Mouse (Mus musculus) midbrain, embryonic 11.5 days (tissue): ENCODE results near the gene Gm20867. TPM values are rescaled to one million over a fixed set of nuclear protein-coding genes. Genes with fewer than 3 reads are reported as not detected.
"Not testable (repeated sequence)": the region's sequence is repeated elsewhere in the genome, so short reads cannot be mapped to it uniquely, and the experiment has no call there.

ENCODE experiments used
- ATAC-seq: fragments of 200-750 bp; cut with Nextera tagmentation; 2 replicates; pipeline ENCODE4 v1.8.0; 2017; ENCODE audit warnings: moderate TSS enrichment, moderate library complexity; ENCODE audit not compliant: low FRiP score
- DNase-seq: peaks from one replicate; pipeline ENCODE4 v3.0.0; 2015; ENCODE audit warnings: low spot score; ENCODE audit errors: missing footprints
- H3K27ac ChIP-seq: fragments of 300-500 bp; sonication (generic); 2 replicates; pipeline ENCODE4 v1.5.1; 2014; ENCODE audit warnings: low read depth, low read length
- H3K27me3 ChIP-seq: fragments of 300-500 bp; sonication (generic); 2 replicates; pipeline ENCODE4 v1.6.1; 2014; ENCODE audit warnings: mild to moderate bottlenecking, low read length, moderate library complexity, mixed read lengths; ENCODE audit not compliant: control insufficient read depth, insufficient read depth
- H3K36me3 ChIP-seq: fragments of 300-500 bp; sonication (generic); 2 replicates; pipeline ENCODE4 v1.6.1; 2014; ENCODE audit warnings: mild to moderate bottlenecking, low read length, moderate library complexity, mixed read lengths; ENCODE audit not compliant: control insufficient read depth, insufficient read depth
- H3K4me1 ChIP-seq: fragments of 300-500 bp; sonication (generic); 2 replicates; pipeline ENCODE4 v1.6.1; 2014; ENCODE audit warnings: low read length; ENCODE audit not compliant: control insufficient read depth, insufficient read depth
- H3K4me2 ChIP-seq: fragments of 300-500 bp; sonication (generic); 2 replicates; pipeline ENCODE4 v1.6.1; 2014; ENCODE audit warnings: mild to moderate bottlenecking, moderate library complexity
- H3K4me3 ChIP-seq: fragments of 300-500 bp; sonication (generic); 2 replicates; pipeline ENCODE4 v1.5.1; 2014; ENCODE audit warnings: low read depth, low read length
- H3K9ac ChIP-seq: fragments of 300-500 bp; sonication (generic); 2 replicates; pipeline ENCODE4 v1.6.1; 2014; ENCODE audit warnings: low read length
- H3K9me3 ChIP-seq: fragments of 300-500 bp; sonication (generic); 2 replicates; pipeline ENCODE4 v1.6.1; 2016; ENCODE audit warnings: low read length; ENCODE audit not compliant: control insufficient read depth
- WGBS: fragments of 180-500 bp; shearing (Covaris S2); extraction: QIAGEN DNeasy Blood & Tissue Kit; methylation state at CpG from one replicate; pipeline ENCODE4 v1.1.7; 2014; 5-methylcytosine and 5-hydroxymethylcytosine counted together
- polyA plus RNA-seq: library from polyadenylated mRNA; unstranded; fragments of >200 nt; fragmentation: Nextera tagmentation; extraction: Ambion mirVana; gene quantifications from 2 replicates; pipeline ENCODE4 v1.2.1, GENCODE M21; 2014

Gene Gm20867
- not detected in 2 replicates for polyA plus RNA-seq

DNA sequence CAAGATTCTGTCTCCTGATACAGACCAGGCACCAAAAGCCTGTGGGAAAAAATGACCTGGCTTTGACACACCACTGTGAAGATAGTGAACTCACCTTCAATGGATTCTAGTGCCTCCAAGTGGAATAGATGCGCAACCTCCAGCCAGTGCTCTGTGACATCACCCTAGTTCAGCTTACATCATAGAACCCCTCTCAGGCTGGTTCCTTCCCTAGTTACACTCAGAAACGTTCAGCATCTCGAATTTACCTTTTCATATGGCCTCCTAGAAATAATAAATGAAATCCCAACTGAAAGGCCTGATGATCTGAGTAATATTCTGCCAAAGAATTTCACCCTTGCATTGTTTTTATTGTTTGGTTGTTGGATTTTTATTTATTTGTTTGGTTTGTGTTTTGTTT lies at the start of gene Gm20867:
Gm20867 (minus strand) TSS at position 101 of the 400 bp plus-strand sequence.
- H3K36me3 ChIP-seq, H3K27ac ChIP-seq, H3K9ac ChIP-seq, H3K4me3 ChIP-seq, DNase-seq, H3K27me3 ChIP-seq, H3K4me2 ChIP-seq, ATAC-seq, H3K4me1 ChIP-seq, H3K9me3 ChIP-seq: not testable (repeated sequence)
- WGBS = no CpG with 5 or more reads among the region's 3 CpGs

Other genes starting within 250 kb of the Gm20867 start
- gene Gm29564, start 249.8 kb upstream of the Gm20867 start, polyA plus RNA-seq = not detected in 2 replicates